Mouse (Mus musculus): Measurements from ENCODE around the gene Nupr1l.
"Not testable (repeated sequence)": the region's sequence is repeated elsewhere in the genome, so short reads cannot be mapped to it uniquely, and the experiment has no call there.

- TF ChIP-seq CTCF (IDR thresholded peaks at IDR 0.05; ENCODE audit: extremely low read depth, insufficient read depth, insufficient read length, insufficient replicate concordance); POLR2A (IDR thresholded peaks at IDR 0.05; ENCODE audit: low read depth, low read length): not testable (repeated sequence)
Measured at GRCm38 (mm10) chr5:129942073-129942939, 34.0 kb downstream of the Nupr1l start.
